Mouse (Mus musculus) lung, postnatal 36 days (tissue): ENCODE measurements around the gene Gpsm2.
"Not testable (repeated sequence)": the region's sequence is repeated elsewhere in the genome, so short reads cannot be mapped to it uniquely, and the experiment has no call there.

Experiments used
- DNase-seq: peaks from one replicate; pipeline ENCODE4 v3.0.0; 2022; ENCODE audit warnings: mixed read lengths

Gene Gpsm2

GRCm38 (mm10) chr3:108653710-108654379 is 68.3 kb downstream of the Gpsm2 start, which contains the start of gene Clcc1:
TSS of gene Clcc1 (plus strand) at chr3:108653913.
- peak; percentile 97 for DNase-seq

DNA sequence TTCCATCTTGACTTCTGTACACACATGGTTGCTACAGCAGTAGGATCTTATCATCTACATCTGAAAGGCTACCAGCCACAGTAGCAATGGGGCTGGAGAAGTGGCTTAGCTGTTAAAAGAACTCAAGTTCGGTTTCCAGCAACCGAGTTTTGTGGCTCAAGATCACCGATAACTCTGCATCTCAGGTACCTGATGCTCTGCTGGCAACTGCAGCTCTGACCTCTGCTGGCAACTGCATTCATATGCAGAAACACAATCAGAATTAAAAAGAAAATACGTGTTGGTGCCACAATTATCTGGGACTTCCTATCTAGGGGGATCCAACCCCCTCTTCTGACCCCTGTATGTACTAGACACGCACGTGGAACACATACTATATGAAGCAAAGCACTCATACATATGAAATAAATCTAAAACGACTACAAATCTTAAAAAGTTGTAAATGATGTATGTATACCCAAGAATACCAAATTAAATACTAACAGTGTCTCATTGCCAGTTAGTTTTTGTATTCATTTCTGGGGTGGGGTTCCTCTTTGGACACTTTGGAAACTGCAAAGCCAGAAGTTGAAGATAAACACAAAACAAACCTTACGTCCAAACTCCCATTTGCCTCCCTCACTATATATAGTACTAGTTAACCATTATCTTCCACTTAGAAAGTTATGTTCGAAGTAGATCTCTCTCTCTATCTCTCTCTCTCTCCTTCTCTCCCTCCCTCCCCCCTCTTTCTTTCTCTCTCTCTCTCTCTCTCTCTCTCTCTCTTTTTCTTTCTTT is 69.1 kb downstream of the Gpsm2 start:
- peak; percentile 16 for DNase-seq

GRCm38 (mm10) chr3:108647681-108648080 is 74.4 kb downstream of the Gpsm2 start:
- DNase-seq = not testable (repeated sequence)

DNA sequence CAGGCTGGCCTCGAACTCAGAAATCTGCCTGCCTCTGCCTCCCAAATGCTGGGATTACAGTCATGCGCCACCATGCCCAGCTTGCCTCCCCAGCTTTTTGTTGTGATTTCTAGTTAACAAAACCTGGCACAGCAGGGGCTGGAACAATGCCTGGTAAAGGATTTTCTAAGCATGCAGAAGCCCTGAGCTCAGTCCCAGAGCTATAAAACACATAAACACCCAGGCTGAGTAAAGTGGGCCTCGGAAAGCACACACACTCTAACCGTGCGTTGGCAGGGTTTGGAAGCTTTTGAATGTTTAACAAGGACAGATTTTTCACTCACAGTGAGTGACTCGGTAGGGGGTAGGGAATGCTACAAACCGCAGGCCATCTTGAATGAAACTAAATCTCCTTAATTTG is 76.1 kb downstream of the Gpsm2 start:
- DNase-seq = no peak

DNA sequence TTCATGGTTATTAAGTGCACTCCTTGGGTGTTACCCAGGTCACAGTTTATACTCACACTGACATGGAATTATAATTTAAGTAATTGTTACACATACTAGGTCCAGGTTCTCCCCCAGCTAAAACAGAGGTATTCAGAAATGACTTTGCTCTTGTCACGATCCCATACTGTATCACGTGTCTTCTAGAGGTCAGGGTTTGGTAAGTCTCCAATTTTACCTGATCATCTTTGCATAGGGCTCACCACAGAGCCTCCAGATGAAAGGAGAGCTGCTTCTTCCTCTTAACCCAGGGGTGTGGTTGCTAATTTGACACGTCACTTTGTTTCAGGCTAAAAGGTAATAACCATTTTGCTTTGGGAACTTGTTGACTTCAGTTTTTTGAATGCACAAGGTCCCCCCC is 77.3 kb downstream of the Gpsm2 start:
- DNase-seq = no peak

DNA sequence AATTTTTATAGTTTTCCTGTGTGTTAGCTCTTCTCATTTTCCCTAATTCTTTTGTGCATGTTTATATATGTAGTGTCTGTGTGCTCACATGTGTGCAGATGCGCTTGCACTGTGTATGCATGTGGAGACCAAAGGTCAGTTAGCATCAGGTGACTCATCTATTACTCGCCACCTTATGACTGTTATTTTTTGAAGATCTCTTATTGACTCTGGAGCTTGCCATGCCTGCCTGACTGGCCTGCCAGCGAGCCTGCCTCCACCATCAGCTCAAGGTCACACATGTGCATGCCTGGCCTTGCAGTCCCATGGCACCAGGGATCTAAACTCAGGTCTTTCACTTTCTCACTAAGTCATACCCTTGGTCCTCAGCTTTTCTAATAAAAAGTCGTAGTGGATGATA is 81.1 kb downstream of the Gpsm2 start:
- DNase-seq = no peak

GRCm38 (mm10) chr3:108639412-108639811 is 82.7 kb downstream of the Gpsm2 start:
- no peak for DNase-seq

- DNase-seq = no peak
These were observed 87.3 kb downstream of the Gpsm2 start for GRCm38 (mm10) chr3:108634761-108635160.
